Mouse (Mus musculus): Measurements from ENCODE around the gene Pagr1a.

DNA sequence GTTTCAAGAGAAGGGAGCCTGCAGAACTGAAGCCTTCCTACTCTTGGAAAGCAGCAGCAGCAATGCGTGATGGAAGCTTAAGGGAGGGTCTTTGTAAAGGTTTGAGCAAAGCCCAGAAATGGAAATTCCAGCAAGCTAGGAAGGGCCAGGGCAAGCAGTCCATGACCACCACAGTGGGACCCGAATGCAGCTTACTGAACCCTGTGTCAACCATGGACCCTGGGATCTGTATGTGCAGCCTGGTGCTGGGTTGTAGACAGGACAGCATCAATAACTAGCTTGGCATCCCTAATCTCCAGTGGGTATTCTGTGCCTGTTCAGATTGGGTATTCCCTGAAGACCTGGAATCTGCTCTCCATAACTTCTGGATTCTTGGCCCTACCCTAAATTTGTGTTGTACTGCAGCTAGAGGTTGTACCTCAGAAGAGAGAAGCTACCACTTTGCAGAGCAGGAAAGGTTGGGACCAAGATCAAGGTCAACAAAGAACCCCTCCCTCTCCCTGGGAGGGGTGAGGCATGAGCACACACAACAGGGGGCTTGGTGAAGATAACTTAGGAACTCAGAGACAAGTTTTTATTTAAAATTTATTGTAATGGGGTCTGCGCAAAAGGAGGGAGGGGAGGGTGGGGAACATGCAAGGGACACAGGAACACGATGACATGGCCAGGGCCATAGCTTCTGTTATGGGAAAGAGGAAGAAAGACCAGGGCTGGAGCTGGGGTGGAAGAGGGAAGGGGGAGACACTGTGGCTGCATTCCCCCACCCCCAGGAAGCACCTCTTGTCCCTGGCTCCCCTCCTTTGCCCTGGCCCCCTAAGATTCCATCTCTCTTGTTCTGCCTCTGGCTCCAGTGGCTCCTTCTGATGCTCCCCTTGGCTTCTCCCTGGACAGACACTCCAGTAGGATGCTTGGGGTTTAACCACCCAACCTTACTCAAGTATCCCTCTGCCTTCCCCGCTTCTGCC lies 4.7 kb upstream of the Pagr1a start:
- TF ChIP-seq CTCF (IDR thresholded peaks at IDR 0.05; ENCODE audit: insufficient read depth, low read length) = no peak
- no peak for TF ChIP-seq POLR2A (IDR thresholded peaks at IDR 0.05; ENCODE audit: borderline replicate concordance, extremely low read depth, low read depth, low read length)

Measured in lung, adult 2 months (tissue).